Mouse (Mus musculus) urinary bladder, postnatal 36 days (tissue): Measurements from ENCODE around the gene Napa.
A peak's percentile ranks its signal among the peaks of the same experiment; 100 is the strongest.

Experiments used
- DNase-seq, 2 experiments: peaks; one replicate each; pipeline ENCODE4 v3.0.0; 2022; ENCODE audit warnings: low spot score in 2 of 2, mixed read lengths in 1 of 2

Gene Napa

DNA sequence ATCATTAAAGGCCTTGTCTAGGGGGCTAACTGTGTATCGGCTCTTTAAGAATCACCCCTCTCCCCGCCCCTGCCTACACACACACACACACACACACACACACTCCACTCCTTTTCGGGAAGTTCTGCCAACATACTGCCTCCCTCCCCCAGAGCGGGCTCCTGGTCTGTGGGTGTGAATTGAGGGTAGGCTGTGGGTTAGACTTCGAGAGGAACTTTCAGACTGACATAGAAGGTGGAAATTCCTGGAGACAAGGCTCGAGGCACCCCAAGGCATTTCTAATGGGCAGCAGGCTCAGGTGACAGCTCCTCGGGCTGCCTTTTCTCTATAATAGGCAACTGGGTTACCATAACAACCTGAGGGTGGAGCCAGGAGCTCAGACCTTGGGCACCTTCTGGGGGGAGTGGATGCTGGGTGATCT is 33.9 kb downstream of the Napa start:
- no peak for DNase-seq

DNA sequence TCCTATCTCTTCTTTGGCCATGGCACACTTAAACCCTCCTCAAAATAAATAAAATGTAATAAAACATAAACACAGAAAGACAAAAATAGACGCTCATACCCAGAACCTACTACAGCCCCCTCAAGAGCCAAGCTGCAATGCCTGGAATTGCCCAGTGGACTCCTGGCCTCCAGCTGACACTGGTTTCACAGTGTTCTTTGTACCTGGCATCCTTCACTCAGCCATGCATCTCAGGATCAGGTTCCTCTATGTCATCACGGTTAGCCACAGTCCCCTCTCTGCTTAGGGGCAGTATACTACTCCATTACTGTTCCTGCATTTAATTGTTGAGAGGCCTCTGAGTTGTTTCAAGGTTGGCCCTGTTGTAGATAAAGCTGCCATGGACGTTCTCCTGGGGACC is 34.7 kb downstream of the Napa start:
- no peak for DNase-seq

DNA sequence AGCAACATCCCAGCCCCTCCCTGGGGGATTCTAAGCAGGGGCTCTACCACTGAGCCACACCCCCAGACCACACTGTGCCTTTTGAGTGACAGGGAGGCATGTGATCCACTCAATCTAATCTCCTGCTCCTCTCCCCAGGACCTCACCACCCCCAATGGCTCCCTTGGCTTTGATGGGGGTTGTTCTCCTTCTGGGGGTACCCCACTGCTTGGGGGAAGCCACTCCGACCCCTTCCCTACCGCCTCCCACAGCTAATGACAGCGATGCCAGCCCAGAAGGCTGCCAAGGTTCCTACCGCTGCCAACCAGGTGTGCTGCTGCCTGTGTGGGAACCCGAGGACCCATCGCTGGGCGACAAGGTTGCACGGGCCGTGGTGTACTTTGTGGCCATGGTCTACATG is 35.4 kb downstream of the Napa start:
- no peak for DNase-seq

DNA sequence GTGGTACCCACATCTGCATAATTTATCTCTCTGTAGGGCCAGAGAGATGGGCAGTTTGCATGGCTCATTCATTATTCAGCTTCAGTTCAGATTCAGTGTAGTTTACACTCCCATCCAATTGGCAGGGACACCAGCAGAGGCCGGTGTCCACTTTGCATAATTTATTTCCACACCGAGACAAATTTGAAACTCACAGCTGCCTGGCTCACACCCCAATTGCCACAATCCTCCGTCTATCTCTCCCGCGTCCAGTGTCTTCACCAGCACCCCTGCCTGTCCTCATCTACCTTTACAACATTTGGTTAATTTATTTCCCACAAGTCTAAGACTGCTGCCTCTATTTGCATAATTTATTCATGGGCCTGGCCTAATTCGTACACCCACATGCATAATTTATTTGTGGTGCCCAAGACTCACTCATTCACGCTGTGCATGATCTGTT is 36.7 kb downstream of the Napa start:
- no peak for DNase-seq

DNA sequence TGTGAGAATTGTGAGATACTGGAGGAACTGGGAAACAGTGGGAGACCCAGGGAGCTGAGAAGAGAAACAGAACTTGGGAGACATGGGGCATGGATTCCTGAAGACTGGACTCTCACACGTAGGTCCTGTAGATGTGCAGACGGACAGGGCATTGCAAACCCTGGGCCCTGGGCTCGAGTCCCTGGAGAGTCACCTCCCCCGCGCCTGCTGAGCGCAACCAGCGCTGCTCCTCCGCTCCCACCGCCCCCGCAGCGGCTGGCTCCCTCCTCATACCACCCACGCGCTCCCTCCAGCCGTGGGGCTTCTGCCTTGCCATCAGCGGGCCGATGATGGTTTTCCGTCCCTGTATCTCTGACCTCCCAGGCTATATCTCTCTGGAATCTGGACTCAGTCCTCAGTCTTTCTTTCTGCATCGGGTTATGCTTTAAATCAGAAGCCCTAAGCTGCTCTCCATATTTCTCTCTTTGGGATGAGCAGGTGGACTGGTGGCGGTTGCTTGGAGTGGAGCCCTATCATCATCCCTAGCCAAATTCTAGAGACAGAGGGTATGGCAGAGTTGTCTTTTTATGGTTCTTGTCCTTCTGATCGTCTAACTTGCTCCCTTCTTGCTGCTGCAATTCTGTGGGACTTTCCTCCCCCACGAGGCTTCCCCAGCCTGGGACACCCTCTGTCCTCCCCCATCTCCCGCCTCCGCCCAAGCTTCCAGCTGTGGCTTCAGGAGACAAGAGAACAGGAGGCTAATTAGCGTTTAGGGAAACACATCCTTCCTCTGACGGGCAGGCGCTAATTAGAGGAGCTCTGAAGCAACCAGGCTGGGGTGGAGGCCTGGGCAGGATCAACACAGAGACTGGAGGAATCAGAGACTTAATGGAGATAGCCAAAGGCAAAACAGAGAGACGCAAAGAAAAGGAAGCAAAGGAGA is 48.5 kb downstream of the Napa start:
- no peak for DNase-seq

DNA sequence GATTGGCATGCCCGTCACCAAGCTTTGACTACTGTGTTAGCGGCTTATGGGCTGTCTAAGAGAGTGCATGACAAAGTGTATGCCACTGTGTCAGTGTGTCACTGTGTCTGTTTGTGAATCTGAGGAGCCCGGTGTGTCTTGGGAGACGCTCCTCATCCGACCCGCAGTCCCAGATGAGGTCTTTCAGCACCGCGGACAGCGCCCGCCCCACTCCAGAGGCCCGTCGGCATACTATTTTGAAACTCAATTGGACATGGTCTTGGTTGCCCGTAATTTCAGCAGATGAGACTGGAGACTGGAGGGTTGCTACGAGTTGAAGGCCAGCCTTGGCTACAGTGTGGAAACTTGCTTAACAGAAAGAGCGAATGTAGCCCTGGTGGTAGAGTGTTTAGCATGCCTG is 49.4 kb downstream of the Napa start:
- peak; percentile 30 to 38 for DNase-seq

DNA sequence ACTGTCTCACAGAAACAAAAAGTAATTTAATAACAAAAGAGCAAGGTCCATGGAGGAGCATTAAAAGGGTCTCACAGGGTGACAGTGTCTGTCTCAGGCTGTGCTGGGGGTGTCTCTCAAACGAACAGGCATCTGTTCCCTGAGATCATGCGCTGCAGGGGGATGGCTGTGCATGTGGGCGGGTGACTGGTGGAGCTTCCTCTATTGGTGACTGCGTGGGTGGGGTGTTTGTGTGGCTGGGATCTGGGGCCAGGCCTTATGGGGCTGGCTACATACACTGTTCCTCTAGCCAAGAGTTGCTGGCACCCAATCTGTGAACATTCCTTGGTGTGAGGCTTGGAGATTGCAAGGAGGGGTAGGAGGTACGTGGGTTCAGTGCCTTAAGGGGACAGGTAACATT is 51.0 kb downstream of the Napa start:
- no peak for DNase-seq

DNA sequence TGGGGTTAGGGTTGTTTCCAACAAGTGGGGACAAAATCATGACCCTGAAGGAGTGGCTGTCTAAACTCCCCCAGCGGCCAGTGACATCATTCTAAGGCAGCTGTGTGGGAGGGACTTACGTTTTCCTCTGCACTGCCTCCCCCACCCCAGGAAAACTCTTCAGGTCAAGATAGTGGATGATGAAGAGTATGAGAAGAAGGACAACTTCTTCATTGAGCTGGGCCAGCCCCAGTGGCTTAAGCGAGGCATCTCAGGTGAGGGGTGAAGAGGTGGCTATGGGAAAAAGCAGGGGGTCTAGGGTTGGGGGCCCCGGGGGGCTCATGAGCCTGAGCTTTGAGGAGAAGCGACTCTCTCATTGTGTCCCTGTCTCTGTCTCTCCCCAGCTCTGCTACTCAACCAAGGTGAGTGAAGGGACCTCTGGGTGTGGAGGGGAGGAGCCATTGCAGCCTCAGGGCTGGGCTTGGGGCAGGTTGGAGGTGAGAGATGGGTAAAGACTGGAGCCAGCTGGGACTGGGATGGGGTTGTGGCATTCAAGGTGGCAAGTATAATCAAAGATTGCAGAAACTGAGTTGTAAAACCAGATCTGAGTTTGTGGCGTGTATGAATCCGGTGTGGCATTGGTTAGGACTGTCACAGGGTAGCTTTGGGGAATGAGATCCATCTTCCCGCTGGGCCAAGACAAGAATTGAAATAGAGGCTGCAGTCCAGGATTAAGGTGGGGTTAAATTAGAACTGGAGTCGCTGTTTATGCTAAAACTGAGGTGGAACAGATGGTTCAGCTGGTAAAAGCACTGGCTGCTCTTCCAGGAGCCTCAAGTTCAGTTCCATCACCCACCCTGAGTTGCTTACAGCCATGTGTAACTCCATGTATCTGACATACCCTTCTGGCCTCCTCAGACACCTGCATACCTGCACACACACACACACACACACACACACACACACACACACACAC is 52.2 kb downstream of the Napa start:
- no peak for DNase-seq

DNA sequence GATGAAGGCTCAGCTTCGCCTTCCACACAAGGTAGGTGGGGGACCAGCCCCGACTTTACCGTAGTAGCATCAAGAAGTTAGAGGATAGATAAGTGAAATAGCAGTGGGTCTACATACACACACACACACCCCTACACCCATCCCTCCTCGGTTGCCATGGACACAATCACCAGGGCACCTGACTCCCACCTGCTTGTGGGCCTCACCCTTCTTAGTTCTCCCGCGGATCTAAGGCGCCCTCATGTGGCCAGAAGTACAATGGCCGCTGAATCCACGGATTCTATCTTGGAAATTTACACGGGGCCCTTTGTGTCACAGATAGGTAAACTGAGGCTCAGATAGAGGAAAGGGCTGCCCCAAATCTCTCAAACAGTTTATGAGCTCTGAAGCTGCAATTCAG is 55.3 kb downstream of the Napa start:
- DNase-seq: peak in 1 of 2 experiments; percentile 18

DNA sequence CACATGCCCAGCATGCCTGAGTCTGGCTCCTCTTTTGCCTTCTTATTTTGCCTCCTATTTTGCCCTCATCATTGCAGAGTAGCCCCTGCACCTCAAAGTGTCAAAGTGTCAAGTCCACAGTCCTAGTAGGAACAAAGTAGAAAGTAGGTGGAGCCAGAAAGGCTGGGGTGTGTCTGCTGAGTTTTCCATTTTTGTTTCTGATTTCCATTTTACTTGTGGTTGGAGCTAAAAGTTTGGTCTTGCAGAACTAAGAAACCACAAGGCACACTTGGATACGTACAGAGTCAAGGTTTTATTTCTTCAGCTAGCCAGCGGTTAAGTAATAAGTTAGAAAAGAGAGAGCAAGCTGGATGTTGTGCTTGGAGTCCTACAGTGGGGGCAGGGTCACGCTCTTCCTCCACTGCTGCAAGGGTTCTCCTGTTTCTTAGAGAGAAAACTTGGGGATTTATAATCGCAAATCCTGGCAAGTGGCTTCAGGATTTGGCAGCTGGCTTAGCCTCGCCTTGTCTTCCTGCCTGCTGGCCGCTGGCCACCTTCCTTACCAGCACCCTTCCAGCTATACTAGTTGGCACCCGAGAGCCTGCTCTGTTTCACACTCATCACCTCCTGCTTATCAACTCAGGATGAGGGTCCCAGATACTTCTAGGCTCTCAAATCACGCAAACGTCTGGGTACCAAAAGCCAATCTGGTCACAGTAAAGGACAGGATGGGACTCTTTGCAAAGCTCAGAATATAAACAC is 57.0 kb downstream of the Napa start:
- peak in 1 of 2 experiments; percentile 36 for DNase-seq

DNA sequence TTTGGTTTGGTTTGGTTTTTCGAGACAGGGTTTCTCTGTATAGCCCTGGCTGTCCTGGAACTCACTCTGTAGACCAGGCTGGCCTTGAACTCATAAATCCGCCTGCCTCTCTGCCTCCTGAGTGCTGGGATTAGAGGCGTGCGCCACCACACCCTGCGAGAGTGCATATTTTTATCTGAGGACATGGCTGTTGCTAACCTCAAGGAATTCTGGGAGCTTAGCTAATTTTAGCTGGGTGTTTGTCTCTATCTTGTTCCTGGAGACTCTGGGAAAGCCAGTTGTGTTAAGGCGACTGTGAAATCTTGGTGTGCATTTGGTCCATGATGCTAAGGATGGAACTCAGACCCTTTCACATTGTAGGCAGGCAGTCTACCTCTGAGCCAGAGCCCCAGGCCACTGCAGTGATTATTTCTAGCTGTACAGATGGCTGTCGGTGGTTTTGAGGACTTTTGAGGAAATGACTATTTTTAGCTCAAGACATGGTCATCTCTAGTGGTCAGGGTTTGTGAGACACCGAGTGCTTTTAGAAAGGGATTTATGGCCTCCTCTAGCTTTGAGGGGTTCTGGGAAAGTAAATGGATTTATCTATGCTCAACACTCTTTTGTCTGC is 58.0 kb downstream of the Napa start:
- DNase-seq: no peak

DNA sequence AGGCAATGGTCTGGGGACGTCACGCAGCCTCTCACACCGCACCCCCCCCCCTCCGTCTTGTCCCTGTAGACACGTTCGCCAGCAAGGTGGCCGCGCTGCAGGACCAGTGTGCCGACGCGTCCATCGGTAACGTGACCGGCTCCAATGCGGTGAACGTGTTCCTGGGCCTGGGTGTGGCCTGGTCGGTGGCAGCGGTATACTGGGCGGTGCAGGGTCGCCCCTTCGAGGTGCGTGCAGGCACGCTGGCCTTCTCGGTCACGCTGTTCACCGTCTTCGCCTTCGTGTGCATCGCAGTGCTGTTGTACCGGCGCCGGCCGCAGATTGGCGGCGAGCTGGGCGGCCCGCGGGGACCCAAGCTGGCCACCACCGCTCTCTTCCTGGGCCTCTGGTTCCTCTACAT is 60.5 kb downstream of the Napa start:
- DNase-seq: no peak

DNA sequence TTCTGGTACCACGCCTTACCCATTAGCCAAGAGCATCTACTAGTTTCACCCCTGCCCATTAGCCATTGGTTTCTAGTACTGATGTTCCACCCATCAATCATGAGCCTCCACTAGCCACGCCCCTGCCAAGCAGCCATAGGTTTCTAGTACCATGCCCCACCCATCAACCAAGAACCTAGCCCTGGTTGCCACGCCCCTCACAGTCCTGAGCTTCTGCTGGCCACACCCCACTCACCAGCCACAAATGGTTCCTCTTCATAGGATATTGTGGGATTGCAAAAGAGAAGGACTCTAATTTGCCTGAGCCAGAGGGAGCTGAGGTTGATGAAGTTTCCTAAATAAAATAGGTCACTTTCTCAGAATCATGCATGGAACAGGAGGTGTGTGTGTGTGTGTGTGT is 62.4 kb downstream of the Napa start:
- DNase-seq: no peak

DNA sequence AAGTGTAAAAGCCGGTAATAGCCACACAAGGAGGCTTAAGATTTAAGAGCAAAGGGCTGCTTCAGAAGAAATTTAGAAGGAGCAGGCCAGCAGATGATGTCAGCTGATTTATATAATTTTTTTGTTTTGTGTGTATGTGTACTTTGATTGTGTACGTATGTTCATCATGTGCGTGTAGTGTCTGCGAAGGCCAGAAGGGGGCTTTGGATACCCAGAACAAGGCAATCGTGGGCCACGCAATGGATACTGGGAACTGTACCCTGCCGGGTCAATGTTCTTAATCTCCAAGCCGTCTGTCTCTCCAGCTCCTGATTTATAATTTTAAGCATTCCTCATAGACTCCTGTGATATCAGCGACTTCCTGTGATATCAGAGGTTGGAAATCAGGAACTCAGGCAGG is 63.0 kb downstream of the Napa start:
- no peak for DNase-seq

DNA sequence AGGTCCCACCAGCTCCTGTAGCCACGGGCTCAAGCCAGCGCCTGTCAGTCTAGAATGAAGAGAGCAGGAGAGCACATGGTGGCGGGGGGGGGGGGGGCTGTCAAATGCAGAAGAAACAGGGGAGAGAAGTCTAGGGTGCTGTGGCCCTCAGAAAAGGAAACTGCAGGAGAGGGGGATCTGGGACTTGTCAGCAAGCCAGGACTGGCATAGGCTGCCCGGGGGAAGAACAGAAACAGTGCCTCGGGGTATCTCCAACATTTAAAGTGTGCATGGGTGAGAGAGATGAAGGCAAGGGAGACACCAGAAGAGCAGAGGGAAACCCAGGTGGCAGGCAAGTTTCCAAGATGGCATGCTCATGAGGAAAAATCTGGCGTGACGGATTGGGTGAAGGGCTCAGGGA is 63.8 kb downstream of the Napa start:
- DNase-seq: no peak
